Mouse (Mus musculus): ENCODE measurements around the gene Itgav. TPM values are rescaled to one million over a fixed set of nuclear protein-coding genes. Genes with fewer than 3 reads are reported as not detected.

Gene Itgav
- total RNA-seq, 2 experiments from 2014 or later, result 100 to 105 TPM

Other genes starting within 250 kb of the Itgav start
- 100 to 1,000 TPM; 131 to 133 TPM for gene Zc3h15, start 80.0 kb upstream of the Itgav start, total RNA-seq (2021)
- gene Fam171b, start 88.2 kb downstream of the Itgav start, total RNA-seq (2021), result 100 to 1,000 TPM; 212 to 215 TPM
- not detected for gene Zswim2, start 216.8 kb downstream of the Itgav start, total RNA-seq (2021)
- gene Gm13698, start 231.3 kb downstream of the Itgav start, total RNA-seq (2021), result 1 to 10 TPM; 1.2 to 1.3 TPM
- 1 to 10 TPM; 1.2 to 1.3 TPM for gene Gm13693, start 237.1 kb downstream of the Itgav start, total RNA-seq (2021)
- 1 to 10 TPM in 1 of 2 experiments, not detected in 1; 1.3 TPM for gene Gm13695, start 242.9 kb downstream of the Itgav start, total RNA-seq (2021)
- gene Gm13696, start 248.7 kb downstream of the Itgav start, total RNA-seq (2021), result 1 to 10 TPM; 1.2 to 1.3 TPM

All from left cerebral cortex, postnatal 14 days (tissue).